Mouse (Mus musculus): ENCODE data around the gene Gm11027.
"Not testable (repeated sequence)": the region's sequence is repeated elsewhere in the genome, so short reads cannot be mapped to it uniquely, and the experiment has no call there.

Gene Gm11027

GRCm38 (mm10) chr12:116275086-116275485, at the start of gene Gm11027:
Gene Gm11027 (plus strand): TSS chr12:116275386.
- not testable (repeated sequence) for DNase-seq (ENCODE audit: low spot score)

DNA sequence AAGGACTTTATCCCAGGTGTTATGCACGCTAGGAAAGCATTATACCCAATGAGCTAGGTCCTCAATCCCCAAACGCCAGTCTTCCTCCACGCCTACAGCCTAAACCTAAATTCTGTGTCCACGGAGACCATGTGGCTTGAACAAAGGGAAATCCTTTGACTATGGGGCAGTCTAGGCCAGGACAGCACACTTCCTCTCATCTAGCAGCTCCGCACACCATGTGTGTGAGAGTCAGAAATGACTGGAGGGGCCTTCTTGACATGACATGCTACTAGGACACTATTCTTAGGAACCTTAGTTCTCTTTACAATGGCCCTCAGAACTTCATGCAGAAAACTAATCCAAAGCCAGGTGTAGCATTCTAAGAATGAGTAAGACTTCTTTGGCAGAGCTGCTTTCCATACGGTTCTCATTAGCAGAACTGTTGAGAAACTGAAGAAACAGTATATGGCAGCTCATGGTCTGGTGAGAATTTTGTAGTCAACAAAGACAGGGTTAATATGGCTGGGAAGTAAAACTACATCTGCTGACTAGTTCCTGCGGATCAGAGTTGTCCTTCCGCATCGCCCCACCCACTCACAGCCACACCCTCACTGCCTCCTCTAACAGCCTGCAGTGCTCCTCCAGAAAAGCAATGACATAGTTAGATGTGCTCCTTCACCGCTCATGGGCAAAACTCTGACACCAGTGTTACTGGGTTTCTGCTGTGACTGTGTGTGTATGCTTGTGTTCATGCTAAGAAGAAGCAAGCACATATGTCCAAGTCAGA, 48.7 kb upstream of the Gm11027 start:
- DNase-seq (ENCODE audit: low spot score), result no peak

DNA sequence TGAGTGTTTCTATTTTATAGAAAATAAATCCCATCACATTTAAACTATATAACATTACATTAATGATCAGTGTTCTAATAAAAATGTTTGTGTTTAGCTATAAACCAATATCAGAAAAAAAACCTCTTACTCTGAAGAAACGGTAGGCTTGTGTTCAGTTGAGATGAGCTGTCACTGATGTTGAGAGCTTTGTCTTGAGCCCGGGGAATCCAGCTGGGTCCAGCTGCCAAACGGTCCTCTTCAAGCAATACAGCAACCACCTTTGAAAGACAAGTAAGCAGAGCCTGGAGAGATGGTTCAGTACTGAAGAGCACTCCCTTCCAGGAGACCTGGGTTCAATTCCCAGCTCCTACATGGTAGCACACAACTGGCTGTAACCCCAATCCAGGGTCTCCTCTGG, 45.7 kb upstream of the Gm11027 start:
- no peak for DNase-seq (ENCODE audit: low spot score)

DNA sequence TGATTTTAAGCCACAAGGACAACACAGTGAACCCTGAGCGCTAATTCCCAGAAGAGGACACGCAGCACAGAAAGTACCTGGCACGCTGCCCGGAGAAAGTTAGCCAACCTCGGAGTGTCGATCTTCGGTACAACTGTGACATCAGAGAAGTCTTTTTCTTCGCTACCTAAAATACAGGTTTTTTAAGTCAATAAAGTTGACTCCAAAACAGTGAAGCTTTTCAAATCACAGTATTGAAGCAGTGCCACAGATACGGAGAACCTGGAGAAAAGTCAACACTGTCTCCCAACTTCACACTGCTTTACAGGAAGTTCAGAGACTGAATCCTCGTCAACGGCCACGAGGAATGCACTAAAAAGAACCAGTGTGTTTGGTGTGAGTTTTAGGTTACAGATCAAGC, 43.6 kb upstream of the Gm11027 start:
- peak; percentile 64 for DNase-seq (ENCODE audit: low spot score)

DNA sequence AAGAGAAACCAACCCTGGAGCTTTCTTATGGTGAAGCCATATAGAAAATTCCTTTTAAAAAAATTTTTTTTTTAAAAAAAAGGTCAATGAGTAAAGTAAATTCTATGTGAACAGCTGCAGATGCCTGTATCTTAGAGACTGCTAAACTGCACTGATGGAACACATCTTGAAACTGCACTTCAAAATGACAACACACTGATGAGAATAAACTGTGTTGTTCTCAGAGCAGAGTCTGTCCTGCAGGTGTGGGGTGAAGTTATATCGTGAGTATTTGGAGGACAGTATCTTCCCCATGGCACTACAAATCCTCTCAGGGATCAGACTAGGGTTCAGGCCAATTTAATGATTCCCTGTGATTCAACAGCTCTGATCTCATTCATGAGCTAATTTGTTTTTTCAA, 43.1 kb upstream of the Gm11027 start:
- DNase-seq (ENCODE audit: low spot score), result no peak

DNA sequence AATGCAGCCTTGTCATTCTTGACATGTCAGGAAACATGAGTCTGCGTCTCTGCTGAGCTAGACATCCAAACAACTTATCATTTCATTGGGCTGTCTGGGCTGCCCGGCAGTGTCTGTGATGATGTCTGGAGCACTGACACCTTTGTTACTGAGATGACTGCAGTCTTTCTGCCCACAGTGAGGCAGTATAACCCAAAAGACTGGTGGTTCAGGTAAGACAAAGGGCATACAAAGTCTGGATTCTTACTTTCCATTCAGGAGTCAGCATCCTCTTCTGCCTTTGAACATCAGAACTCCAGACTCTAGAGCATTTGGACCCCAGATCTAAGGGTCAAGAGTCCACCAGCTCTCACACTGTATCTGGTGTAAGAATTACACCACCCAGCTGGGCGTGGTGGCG, 39.8 kb upstream of the Gm11027 start:
- no peak for DNase-seq (ENCODE audit: low spot score)

- DNase-seq (ENCODE audit: low spot score), result no peak
These were observed 38.5 kb upstream of the Gm11027 start for GRCm38 (mm10) chr12:116236658-116237057.

GRCm38 (mm10) chr12:116238370-116238769, 36.8 kb upstream of the Gm11027 start:
- no peak for DNase-seq (ENCODE audit: low spot score)

- DNase-seq (ENCODE audit: low spot score), result no peak
These were observed 36.4 kb upstream of the Gm11027 start for GRCm38 (mm10) chr12:116238803-116239202.

- no peak for DNase-seq (ENCODE audit: low spot score)
These were observed 30.6 kb upstream of the Gm11027 start for GRCm38 (mm10) chr12:116244601-116245000.

- no peak for DNase-seq (ENCODE audit: low spot score)
These were observed 20.5 kb upstream of the Gm11027 start for GRCm38 (mm10) chr12:116254652-116255051.

GRCm38 (mm10) chr12:116255636-116256035, 19.6 kb upstream of the Gm11027 start:
- no peak for DNase-seq (ENCODE audit: low spot score)

- no peak for DNase-seq (ENCODE audit: low spot score)
These were observed 16.9 kb upstream of the Gm11027 start for GRCm38 (mm10) chr12:116258321-116258720.

DNA sequence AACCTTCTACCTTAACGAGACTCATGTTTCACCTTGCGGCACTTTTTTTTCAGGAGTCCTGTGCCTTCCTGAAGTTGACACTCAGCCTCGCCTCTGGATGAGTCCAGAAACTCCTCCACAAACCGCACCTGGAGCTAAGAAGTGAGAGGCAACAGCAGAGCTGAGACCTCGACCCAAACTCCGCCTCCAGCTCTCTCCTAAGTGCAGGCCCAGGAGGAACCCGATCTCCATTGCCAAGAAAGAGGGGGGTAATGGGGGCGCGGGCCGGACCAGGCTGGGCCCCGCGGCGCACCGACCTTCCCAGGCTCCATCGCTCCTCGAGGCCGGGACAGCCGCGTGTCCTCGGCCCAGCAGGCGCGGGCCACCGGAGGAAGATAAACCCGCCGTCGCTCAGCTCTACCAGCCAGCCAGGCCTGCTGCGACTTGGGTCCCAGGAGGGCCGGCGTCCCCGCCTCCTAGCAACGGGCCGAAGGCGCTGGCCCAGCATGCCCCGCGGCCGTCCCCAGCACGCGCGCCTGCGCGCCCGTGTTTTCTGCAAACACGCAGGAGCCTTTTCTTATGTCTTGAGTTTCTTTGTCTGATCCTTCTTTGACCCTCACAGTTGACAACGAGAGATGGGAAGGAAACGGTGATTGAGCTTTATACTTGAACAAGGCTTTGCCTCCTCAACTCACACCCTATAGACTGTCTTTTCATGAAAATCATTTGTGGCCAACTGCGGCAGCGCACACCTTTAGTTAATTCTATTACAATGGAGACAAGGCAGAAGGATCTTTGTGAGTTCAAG, 12.4 kb upstream of the Gm11027 start, which contains the start of gene Wdr60:
Gene Wdr60 (minus strand): TSS at position 468 of the 787 bp plus-strand sequence.
- DNase-seq (ENCODE audit: low spot score), result peak; percentile 85

DNA sequence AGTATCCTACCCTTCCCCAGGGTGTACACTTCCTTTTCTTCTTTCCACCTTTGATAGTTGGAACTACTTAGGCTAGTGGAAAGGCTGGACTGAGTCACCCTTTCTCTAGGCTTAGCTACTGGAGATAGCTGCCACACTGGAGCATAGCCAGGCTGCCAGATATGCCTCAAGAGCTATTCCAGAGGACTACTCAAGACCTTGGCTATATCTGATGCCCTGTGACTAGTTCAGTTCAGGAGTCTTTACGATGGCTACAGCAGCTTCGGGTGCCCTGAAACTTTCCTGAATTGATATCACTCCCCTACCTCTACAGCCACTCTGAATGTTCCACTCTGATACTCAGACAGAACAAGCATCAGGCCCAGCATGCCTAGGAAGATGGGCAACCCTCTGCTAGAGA, 10.4 kb upstream of the Gm11027 start:
- no peak for DNase-seq (ENCODE audit: low spot score)

DNA sequence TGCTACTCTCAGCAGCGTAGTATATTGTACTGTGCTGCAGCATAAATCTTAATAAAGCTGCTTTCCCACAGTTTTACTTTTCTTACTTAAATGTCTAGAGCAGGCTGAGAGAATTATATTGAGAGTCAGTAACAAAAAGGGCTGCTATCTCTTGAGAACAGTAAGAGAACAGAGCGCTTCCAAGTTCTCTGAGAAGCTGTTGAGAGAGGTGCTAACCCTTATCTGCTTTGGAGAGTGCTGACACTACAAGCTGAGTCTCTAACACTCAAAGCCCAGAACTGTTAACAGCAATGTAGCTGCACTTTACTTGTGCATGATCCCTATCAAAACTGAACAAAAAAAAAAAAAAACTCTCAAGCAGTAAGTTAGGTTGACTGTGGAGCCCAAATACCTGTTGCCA, 9.9 kb upstream of the Gm11027 start:
- DNase-seq (ENCODE audit: low spot score), result no peak

DNA sequence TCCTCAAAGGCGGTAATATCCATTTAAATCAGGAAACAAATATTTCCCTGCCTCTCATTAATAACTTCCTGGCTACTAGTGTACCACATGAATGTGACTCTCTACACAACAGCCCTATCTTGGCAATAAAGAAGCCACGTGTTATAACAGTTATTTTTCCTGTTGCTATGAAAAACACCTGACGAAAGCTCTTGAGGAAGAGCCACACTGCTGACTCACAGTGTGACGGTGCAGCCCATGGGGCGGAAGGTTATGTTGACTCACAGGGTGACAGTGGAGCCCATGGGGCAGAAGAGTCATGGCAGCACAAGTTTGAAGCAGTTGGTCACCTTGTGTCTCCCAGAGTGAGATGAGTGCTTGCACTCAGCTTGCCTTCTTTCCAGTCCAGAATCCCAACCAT, 5.7 kb upstream of the Gm11027 start:
- peak; percentile 13 for DNase-seq (ENCODE audit: low spot score)

DNA sequence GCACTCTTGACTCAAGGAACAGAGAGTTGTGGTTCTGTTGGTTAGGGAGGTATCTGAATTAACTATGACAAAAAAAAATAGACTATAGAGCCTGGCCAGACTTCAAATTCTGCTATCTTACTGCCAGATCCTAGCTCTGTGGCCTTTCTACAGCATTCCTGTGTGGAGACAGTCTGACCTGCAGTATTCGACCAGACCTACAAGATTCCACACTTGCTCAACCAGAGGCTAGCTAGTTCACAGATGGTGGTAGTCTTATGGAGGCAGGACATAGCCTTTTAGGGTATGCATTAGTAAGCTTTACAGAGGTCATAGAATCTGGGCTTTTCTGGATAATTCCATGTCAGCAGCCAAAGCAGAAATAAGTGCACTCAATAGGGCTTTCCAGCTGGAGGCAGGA, 4.6 kb upstream of the Gm11027 start:
- no peak for DNase-seq (ENCODE audit: low spot score)

GRCm38 (mm10) chr12:116271071-116271470, 4.1 kb upstream of the Gm11027 start:
- DNase-seq (ENCODE audit: low spot score), result no peak

DNA sequence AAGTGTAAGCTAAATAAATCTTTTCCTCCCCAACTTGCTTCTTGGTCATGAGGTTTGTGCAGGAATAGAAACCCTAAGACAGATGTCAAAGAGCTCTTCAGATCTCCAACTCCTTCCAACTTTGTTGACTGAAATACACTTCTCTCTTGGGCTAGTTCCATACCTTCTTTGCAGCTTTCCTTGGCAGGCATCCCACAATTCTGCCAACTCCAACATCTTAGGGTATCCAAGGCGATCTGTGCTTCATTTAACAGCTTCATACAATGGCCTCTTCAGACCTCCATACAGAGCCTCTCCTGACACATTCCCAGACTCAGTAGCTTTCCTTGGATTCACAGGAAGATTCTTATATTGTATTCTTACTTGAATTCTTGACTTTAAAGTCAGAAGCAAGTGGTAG, 1.5 kb upstream of the Gm11027 start:
- no peak for DNase-seq (ENCODE audit: low spot score)

DNA sequence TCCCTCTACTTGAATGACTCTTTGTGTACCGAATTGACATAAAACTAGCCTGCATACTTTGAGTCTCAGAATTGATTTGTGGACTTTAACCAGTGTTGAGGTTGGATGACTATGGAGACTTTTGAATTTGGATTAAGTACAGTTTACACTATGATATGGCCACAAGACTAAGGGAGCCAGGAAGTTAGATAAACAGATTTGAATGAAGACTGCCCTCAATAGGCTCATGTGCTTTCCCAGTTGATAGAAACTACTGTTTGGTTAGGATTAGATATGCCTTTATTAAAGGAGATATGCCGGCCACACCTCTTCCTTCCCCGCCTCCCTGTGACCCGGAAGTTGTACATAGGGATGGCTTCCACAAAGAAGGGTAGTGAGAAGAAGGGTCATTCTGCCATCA, 445 bp downstream of the Gm11027 start:
- no peak for DNase-seq (ENCODE audit: low spot score)

GRCm38 (mm10) chr12:116276961-116277360, 1.8 kb downstream of the Gm11027 start:
- DNase-seq (ENCODE audit: low spot score), result no peak

- no peak for DNase-seq (ENCODE audit: low spot score)
These were observed 3.4 kb downstream of the Gm11027 start for GRCm38 (mm10) chr12:116278541-116278940.

Measured in urinary bladder, postnatal 25 days (tissue).